Mouse (Mus musculus): ENCODE measurements at regions not wholly inside any gene's neighbourhood (a gene's known extent, or its start where the extent isn't known, plus 50 kb on each side); places are given as distances from the start of the nearest gene placed in this dataset.

GRCm38 (mm10) chr9:120677216-120677615, 106.0 kb downstream of the Rpl14 start:
- no peak for DNase-seq (ENCODE audit: low spot score)

GRCm38 (mm10) chr9:120679822-120680426, 108.7 kb downstream of the Rpl14 start:
- no peak for DNase-seq (ENCODE audit: low spot score)

- no peak for DNase-seq (ENCODE audit: low spot score)
Observed at GRCm38 (mm10) chr9:120681404-120681803, 110.2 kb downstream of the Rpl14 start.

GRCm38 (mm10) chr9:120685961-120686360, 114.7 kb downstream of the Rpl14 start:
- no peak for DNase-seq (ENCODE audit: low spot score)

GRCm38 (mm10) chr9:120689025-120689424, 117.8 kb downstream of the Rpl14 start:
- DNase-seq (ENCODE audit: low spot score) = no peak

- no peak for DNase-seq (ENCODE audit: low spot score)
Observed at GRCm38 (mm10) chr9:120690510-120690909, 119.3 kb downstream of the Rpl14 start.

- DNase-seq (ENCODE audit: low spot score) = no peak
Observed at GRCm38 (mm10) chr9:120690961-120691941, 120.0 kb downstream of the Rpl14 start.

GRCm38 (mm10) chr9:120691971-120692401, 120.7 kb downstream of the Rpl14 start:
- DNase-seq (ENCODE audit: low spot score) = no peak

GRCm38 (mm10) chr9:120694457-120694856, 123.2 kb downstream of the Rpl14 start:
- no peak for DNase-seq (ENCODE audit: low spot score)

GRCm38 (mm10) chr9:120695966-120696365, 124.7 kb downstream of the Rpl14 start:
- no peak for DNase-seq (ENCODE audit: low spot score)

- no peak for DNase-seq (ENCODE audit: low spot score)
Observed at GRCm38 (mm10) chr9:120697749-120698148, 126.5 kb downstream of the Rpl14 start.

- DNase-seq (ENCODE audit: low spot score) = no peak
Observed at GRCm38 (mm10) chr9:120699781-120700180, 128.5 kb downstream of the Rpl14 start.

- no peak for DNase-seq (ENCODE audit: low spot score)
Observed at GRCm38 (mm10) chr9:120702836-120703235, 131.6 kb downstream of the Rpl14 start.

- DNase-seq (ENCODE audit: low spot score) = no peak
Observed at GRCm38 (mm10) chr9:120703291-120703930, 132.2 kb downstream of the Rpl14 start.

- no peak for DNase-seq (ENCODE audit: low spot score)
Observed at GRCm38 (mm10) chr9:120706562-120707198, 135.4 kb downstream of the Rpl14 start.

- no peak for DNase-seq (ENCODE audit: low spot score)
Observed at GRCm38 (mm10) chr9:120708507-120708906, 137.3 kb downstream of the Rpl14 start.

GRCm38 (mm10) chr9:120709146-120709655, 138.0 kb downstream of the Rpl14 start:
- DNase-seq (ENCODE audit: low spot score) = no peak

GRCm38 (mm10) chr9:120712987-120713386, 141.7 kb downstream of the Rpl14 start:
- no peak for DNase-seq (ENCODE audit: low spot score)

- DNase-seq (ENCODE audit: low spot score) = no peak
Observed at GRCm38 (mm10) chr9:120715665-120716121, 144.4 kb downstream of the Rpl14 start.

- DNase-seq (ENCODE audit: low spot score) = no peak
Observed at GRCm38 (mm10) chr9:120718812-120719211, 147.6 kb downstream of the Rpl14 start.

- no peak for DNase-seq (ENCODE audit: low spot score)
Observed at GRCm38 (mm10) chr9:120721451-120722123, 150.3 kb downstream of the Rpl14 start.

Data from c-Kit-positive CD71-positive TER-119-positive erythroid progenitor cells, embryonic 14.5 days (primary cell).